Mouse (Mus musculus): Measurements from ENCODE around the gene Mme.

DNA sequence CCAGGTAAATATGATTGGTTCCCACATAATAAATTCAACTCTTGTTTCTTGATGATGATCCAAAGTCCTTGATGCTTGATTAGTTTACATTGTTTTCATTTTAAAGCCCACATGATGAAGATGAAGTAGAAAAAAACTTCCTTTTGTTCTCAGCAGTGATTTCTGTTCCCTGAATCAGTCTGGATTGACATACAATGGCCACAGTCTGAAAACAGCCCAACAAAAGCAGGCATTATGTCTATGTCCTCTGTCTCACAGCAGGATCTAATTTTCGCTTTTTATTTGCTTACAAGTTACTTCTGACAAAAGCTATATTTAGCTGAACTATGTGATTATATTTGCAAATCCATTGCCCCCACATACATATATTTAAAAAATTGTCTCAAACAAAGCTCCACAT is 17.7 kb upstream of the Mme start:
- TF ChIP-seq CTCF (IDR thresholded peaks at IDR 0.05) (no peak), POLR2A (IDR thresholded peaks at IDR 0.05; ENCODE audit: insufficient read depth, low read depth, low read length) (no peak), EP300 (IDR thresholded peaks at IDR 0.05; ENCODE audit: insufficient read depth, low read depth, low read length) (no peak)
